Mouse (Mus musculus): ENCODE measurements at regions not wholly inside any gene's neighbourhood (a gene's known extent, or its start where the extent isn't known, plus 50 kb on each side); places are given as distances from the start of the nearest gene placed in this dataset.
A peak's percentile ranks its signal among the peaks of the same experiment; 100 is the strongest.

DNA sequence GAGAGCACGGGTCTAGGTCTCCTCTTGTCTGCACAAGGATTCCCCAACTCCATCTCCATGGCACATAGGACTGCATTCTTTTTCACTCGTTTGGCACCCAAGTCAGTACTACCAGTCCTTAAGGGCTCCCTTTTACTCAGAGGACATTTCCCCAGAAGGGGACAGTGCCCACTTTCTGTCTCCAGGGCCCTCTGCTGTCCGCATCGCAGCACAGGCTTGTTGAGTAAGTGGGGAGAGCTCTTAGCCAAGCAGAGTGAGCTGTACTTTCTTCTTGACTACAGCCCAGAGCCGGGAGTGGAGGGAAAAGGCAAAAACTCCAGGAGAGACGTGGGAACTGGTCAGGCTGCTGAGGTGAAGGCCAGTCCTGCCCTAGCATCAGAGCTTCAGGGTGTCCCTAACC lies 69.5 kb upstream of the Agap1 start:
- peak; percentile 29 for DNase-seq

DNA sequence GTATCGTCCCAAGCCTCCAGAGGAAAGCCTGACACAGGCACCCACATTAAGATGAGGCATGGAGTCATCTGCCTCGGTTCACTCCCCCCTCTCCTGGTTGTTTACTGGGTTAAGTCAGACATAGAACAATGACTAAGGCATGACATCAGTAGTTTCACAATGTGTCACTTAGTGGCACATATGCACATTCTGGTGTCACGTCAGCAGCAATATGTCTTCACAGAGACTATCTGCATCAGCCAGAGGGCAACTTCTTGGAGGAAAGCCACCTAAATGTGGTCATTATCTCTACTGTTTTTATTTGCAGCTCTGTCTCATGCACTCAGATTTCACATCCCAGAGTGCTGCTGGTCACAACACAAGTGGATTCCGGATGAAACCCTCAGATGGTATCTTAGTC lies 61.9 kb upstream of the Agap1 start:
- no peak for DNase-seq

DNA sequence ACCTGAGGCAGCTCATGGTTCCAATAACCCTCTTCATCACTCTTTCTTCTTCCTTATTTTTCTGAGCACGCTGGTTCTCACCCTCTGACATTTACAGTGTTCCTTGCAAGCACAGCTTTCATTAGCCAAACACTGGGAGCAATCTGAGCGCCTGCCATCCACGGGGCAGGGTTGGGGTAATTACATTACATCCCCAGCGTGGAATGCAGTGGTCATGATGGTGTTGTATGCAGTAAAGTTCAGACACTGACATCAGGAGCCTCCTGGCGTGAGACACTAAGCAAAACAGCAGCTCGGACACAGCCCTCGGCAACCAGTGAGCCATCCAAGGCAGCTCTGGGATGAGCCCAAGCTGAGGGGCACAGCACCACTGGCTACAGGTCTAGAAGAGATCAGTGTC lies 60.1 kb upstream of the Agap1 start:
- no peak for DNase-seq

DNA sequence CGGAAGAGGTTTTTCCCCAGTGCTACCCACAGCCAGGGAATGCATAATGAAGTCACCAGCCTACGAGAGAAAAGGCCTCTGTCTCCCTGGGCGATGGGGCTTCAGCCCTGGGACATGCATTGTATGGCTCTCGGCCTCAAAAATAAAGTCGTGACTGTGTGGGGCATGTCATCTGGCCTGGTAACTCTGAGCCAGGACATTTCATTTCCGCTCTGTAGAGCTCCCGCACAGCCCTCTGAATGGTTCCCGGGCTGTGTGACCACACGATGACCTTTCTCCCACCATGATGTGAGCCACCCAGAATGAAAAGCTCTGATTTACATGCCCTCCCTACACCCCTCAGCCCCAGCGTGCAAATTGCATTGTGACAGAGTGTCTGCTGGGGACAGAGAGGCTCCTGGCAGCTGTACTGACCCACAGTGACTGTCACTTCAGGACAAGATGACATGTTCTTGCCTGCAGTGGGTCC lies 53.8 kb upstream of the Agap1 start:
- no peak for DNase-seq

DNA sequence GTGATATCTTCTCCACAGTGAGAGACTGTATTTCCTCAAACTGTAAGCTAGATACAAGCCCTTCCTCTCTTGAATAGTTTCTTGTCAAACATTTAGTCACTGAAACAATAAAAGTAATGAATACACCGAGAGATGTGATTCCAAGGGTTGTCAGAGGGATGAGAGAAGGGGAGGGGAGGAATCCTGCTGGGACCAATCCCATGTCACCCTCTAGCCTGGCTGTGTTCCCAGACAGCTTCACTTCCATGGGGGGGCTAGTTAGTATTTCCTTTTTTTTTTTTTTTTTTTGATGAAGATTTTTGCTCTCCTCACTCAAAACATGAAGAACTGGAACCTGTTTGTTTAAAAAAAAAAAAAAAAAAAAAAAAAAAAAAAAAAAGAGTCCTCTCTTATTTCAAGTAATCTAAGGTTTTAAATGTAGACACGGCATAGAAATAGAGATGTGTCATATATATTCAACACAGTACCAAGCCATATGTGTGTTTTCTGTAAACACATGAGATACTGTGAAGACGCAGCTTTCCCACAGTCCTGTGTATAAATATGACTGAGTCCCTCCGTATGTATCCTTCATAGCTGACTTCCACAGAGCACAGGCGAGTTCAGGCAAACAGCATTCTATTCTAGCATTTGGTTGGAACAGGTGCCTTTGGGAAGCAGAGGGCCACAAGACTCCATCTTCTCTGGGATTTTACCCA lies 51.9 kb upstream of the Agap1 start:
- DNase-seq: no peak

DNA sequence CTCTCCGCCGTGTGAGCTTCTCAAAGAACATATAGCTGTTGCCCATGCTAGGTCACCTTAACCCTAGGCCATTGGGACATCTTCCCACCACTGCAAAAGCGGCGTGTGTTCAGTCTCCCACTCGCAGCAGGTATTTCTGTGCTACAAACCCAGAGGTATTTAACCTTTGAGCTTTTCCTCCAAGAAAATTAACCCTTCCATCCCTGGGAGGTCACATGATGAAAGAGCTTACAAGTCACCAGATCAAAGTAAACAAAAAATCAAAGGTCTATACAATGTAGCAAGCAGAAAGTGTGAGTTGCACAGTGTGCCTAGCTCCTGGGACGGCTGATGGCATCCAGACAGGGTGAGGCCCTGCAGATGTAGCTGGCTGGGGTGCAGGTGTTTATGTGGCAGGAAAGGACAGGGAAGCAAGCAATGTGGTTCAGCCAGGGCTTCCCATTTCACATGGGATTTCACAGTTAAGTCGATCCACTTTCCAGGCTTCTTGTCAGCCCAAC lies 51.0 kb upstream of the Agap1 start:
- no peak for DNase-seq
